ENCODE assay signal across 8 mouse cellular contexts in the genomic region with DNA sequence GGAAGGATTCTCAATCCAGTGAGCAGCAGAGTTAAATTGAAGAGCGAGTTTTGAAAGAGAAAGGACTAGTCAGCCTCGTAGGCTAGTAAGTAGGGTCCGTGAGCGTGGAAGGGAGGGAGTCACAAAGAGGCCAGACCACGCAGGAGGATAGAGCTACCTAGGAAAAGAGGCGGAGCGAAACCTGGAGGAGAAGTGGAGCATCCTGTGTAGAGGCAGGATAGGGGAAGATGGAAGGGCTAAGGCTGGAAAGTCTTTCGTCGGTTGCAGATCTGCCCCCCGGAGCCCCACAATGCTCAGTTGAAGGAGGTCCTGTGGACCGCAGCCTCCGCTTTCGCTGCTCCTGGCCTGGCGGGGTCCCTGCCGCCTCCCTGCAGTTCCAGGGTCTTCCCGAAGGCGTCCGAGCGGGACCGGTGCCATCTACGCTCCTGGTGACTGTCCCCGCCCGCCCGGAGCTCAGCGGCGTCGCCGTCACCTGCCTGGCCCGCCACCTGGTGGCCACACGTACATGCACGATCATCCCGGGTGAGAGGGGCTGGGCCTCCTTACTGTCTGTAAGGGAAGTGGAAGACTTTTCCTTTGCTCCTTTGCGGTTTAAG. TPM values are rescaled to one million over a fixed set of nuclear protein-coding genes. Genes with fewer than 3 reads are reported as not detected.
DNase-seq lines count a peak whose midpoint lies in the region; ATAC-seq lines count a peak whose summit lies in the region.

No protein-coding gene starts in this region.

- H3K27ac ChIP-seq in hindbrain, embryonic 10.5 days: peak overlapping the region; percentile 46; the same call in 1 of the 2 replicates

- H3K4me1 ChIP-seq in hindbrain, embryonic 10.5 days (replicated peaks): peaks cover 19% of the 10 kb centered on the region

- no peaks in the 10 kb centered on the region for H3K36me3 ChIP-seq in hindbrain, embryonic 10.5 days

- WGBS in hindbrain, embryonic 10.5 days: 1% methylated on average over 33 of the region's 33 CpGs

- DNase-seq in NIH3T3 (ENCODE audit: low read depth): peak; percentile 92
- DNase-seq in cerebellum, adult 8-10 months: peak; percentile 77
- DNase-seq in hindbrain, embryonic 10.5 days (ENCODE audit: low spot score): peak; percentile 82
- peak; percentile 67 to 74 for DNase-seq in layer of hippocampus, postnatal 14 days (ENCODE audit: low spot score in 2 of 2)
- DNase-seq in lung, postnatal 25 days (ENCODE audit: low spot score): peak; percentile 85
- DNase-seq in ovary, postnatal 36 days (ENCODE audit: low spot score): peak; percentile 82
- DNase-seq in thymus, postnatal 36 days: peak; percentile 80 to 81

- peak; percentile 82 for ATAC-seq in frontal cortex, adult (ENCODE audit: low TSS enrichment)

- peak overlapping the region; percentile 61 for H3K4me3 ChIP-seq in hindbrain, embryonic 10.5 days

- peaks cover 46% of the 10 kb centered on the region for H3K27me3 ChIP-seq in hindbrain, embryonic 10.5 days (ENCODE audit: insufficient read depth, poor library complexity, severe bottlenecking)

- no peaks in the 10 kb centered on the region for H3K9me3 ChIP-seq in hindbrain, embryonic 10.5 days

RNA-seq across cellular contexts. Expression of a gene that starts 3.2 kb away (rescaled TPM):
- polyA plus RNA-seq in hindbrain, embryonic 10.5 days (2016; fragmentation: Nextera tagmentation; extraction: Ambion mirVana): 1.5 and 3.8 TPM in 2 replicates
- total RNA-seq in layer of hippocampus, postnatal 14 days (2021): 1 to 10 TPM; 2.6 to 3.5 TPM

RNA-seq across cellular contexts. Expression of a gene that starts 22.3 kb away (rescaled TPM):
- polyA plus RNA-seq in hindbrain, embryonic 10.5 days (2016; fragmentation: Nextera tagmentation; extraction: Ambion mirVana): 0.47 and 0.51 TPM in 2 replicates
- total RNA-seq in layer of hippocampus, postnatal 14 days (2021): 1 to 10 TPM in 1 of 2 experiments, under 1 TPM in 1; 0.93 to 1.1 TPM

RNA-seq across cellular contexts. Expression of a gene that starts 22.3 kb away (rescaled TPM):
- 226 and 249 TPM in 2 replicates for polyA plus RNA-seq in hindbrain, embryonic 10.5 days (2016; fragmentation: Nextera tagmentation; extraction: Ambion mirVana)
- total RNA-seq in layer of hippocampus, postnatal 14 days (2021): 10 to 100 TPM; 65.6 to 75.0 TPM

RNA-seq across cellular contexts. Expression of a gene that starts 23.7 kb away (rescaled TPM):
- 0.80 and 2.2 TPM in 2 replicates for polyA plus RNA-seq in hindbrain, embryonic 10.5 days (2016; fragmentation: Nextera tagmentation; extraction: Ambion mirVana)
- total RNA-seq in layer of hippocampus, postnatal 14 days (2021): 10 to 100 TPM; 43.2 to 45.0 TPM

RNA-seq across cellular contexts. Expression of a gene that starts 25.6 kb away (rescaled TPM):
- not detected in 2 replicates for polyA plus RNA-seq in hindbrain, embryonic 10.5 days (2016; fragmentation: Nextera tagmentation; extraction: Ambion mirVana)
- total RNA-seq in layer of hippocampus, postnatal 14 days (2021): not detected

Comparison
In these comparisons a context has a peak if more than half of its experiments do, and no peak if none do; other contexts are left out.
1. Peak in every context shown above with its lines: DNase-seq, ATAC-seq, H3K4me3 ChIP-seq and H3K27ac ChIP-seq.